Mouse (Mus musculus): ENCODE results near the gene Slc6a6. TPM values are rescaled to one million over a fixed set of nuclear protein-coding genes. Genes with fewer than 3 reads are reported as not detected.

The Slc6a6 gene
- total and polyA plus RNA-seq, 2 experiments from 2014 or later = 95.3 to 116 TPM

GRCm38 (mm10) chr6:91691576-91691975 lies 7.7 kb downstream of the Slc6a6 start:
- Histone ChIP-seq H3K4me3 (ENCODE audit: low read depth, low read length) (no peak overlapping the region), H3K27ac (ENCODE audit: low read depth) (no peak overlapping the region), H3K4me1 (ENCODE audit: control insufficient read depth, insufficient read depth) (peaks cover 26% of the 10 kb centered on the region), H3K4me2 (ENCODE audit: low read depth, low read length) (no peak overlapping the region), H3K36me3 (replicated peaks; ENCODE audit: control insufficient read depth, insufficient read depth, low read length) (peaks cover 18% of the 10 kb centered on the region), H3K9ac (replicated peaks; ENCODE audit: low read depth, low read length) (no peak overlapping the region), H3K9me3 (replicated peaks; ENCODE audit: control insufficient read depth, low read length) (no peaks in the 10 kb centered on the region), H3K27me3 (ENCODE audit: control insufficient read depth, insufficient read depth, low read length) (no peaks in the 10 kb centered on the region)
- ATAC-seq (ENCODE audit: insufficient read depth, low read depth) = no peak
- no peak for DNase-seq (ENCODE audit: low spot score)
- 76% methylated on average over 4 of the region's 4 CpGs for WGBS
- TF ChIP-seq EP300 (IDR thresholded peaks at IDR 0.05; ENCODE audit: low read depth) = no peak
- TF ChIP-seq CTCF (IDR thresholded peaks at IDR 0.05; ENCODE audit: low read depth) = no peak

- H3K36me3 ChIP-seq (replicated peaks; ENCODE audit: control insufficient read depth, insufficient read depth, low read length) = peaks cover 21% of the 10 kb centered on the region
- H3K4me3 ChIP-seq (ENCODE audit: low read depth, low read length) = no peak overlapping the region
- H3K4me1 ChIP-seq (ENCODE audit: control insufficient read depth, insufficient read depth) = peaks cover 15% of the 10 kb centered on the region
- 78% methylated on average over 17 of the region's 17 CpGs for WGBS
- TF ChIP-seq CTCF (IDR thresholded peaks at IDR 0.05; ENCODE audit: low read depth) = no peak
- no peak for TF ChIP-seq EP300 (IDR thresholded peaks at IDR 0.05; ENCODE audit: low read depth)
- H3K27me3 ChIP-seq (ENCODE audit: control insufficient read depth, insufficient read depth, low read length) = no peaks in the 10 kb centered on the region
- ATAC-seq (ENCODE audit: insufficient read depth, low read depth) (no peak), DNase-seq (ENCODE audit: low spot score) (no peak)
- no peak overlapping the region for H3K4me2 ChIP-seq (ENCODE audit: low read depth, low read length)
- no peak overlapping the region for H3K9ac ChIP-seq (replicated peaks; ENCODE audit: low read depth, low read length)
- H3K9me3 ChIP-seq (replicated peaks; ENCODE audit: control insufficient read depth, low read length) = no peaks in the 10 kb centered on the region
- H3K27ac ChIP-seq (ENCODE audit: low read depth) = no peak overlapping the region
These were observed 9.5 kb downstream of the Slc6a6 start for GRCm38 (mm10) chr6:91693301-91693886.

GRCm38 (mm10) chr6:91694610-91695009 lies 10.8 kb downstream of the Slc6a6 start:
- no peak for DNase-seq (ENCODE audit: low spot score)
- Histone ChIP-seq H3K9me3 (replicated peaks; ENCODE audit: control insufficient read depth, low read length) (no peaks in the 10 kb centered on the region), H3K4me1 (ENCODE audit: control insufficient read depth, insufficient read depth) (peaks cover 9% of the 10 kb centered on the region; the same call in 1 of the 2 replicates), H3K27me3 (ENCODE audit: control insufficient read depth, insufficient read depth, low read length) (no peaks in the 10 kb centered on the region), H3K4me2 (ENCODE audit: low read depth, low read length) (no peak overlapping the region), H3K4me3 (ENCODE audit: low read depth, low read length) (no peak overlapping the region), H3K9ac (replicated peaks; ENCODE audit: low read depth, low read length) (no peak overlapping the region), H3K36me3 (replicated peaks; ENCODE audit: control insufficient read depth, insufficient read depth, low read length) (peaks cover 29% of the 10 kb centered on the region), H3K27ac (ENCODE audit: low read depth) (0 out of 2 replicates have a peak overlapping the region, but pooled peaks have one; percentile 2)
- 42% methylated on average over 7 of the region's 7 CpGs for WGBS
- no peak for ATAC-seq (ENCODE audit: insufficient read depth, low read depth)
- TF ChIP-seq EP300 (IDR thresholded peaks at IDR 0.05; ENCODE audit: low read depth) = no peak
- TF ChIP-seq CTCF (IDR thresholded peaks at IDR 0.05; ENCODE audit: low read depth) = no peak

GRCm38 (mm10) chr6:91698831-91699230 lies 15.0 kb downstream of the Slc6a6 start:
- H3K9me3 ChIP-seq (replicated peaks; ENCODE audit: control insufficient read depth, low read length) = no peaks in the 10 kb centered on the region
- H3K9ac ChIP-seq (replicated peaks; ENCODE audit: low read depth, low read length) = no peak overlapping the region
- H3K4me1 ChIP-seq (ENCODE audit: control insufficient read depth, insufficient read depth) = peaks cover 9% of the 10 kb centered on the region; the same call in 1 of the 2 replicates
- H3K4me2 ChIP-seq (ENCODE audit: low read depth, low read length) = no peak overlapping the region
- no peak for TF ChIP-seq CTCF (IDR thresholded peaks at IDR 0.05; ENCODE audit: low read depth)
- TF ChIP-seq EP300 (IDR thresholded peaks at IDR 0.05; ENCODE audit: low read depth) = no peak
- no peaks in the 10 kb centered on the region for H3K27me3 ChIP-seq (ENCODE audit: control insufficient read depth, insufficient read depth, low read length)
- peaks cover 44% of the 10 kb centered on the region for H3K36me3 ChIP-seq (replicated peaks; ENCODE audit: control insufficient read depth, insufficient read depth, low read length)
- H3K27ac ChIP-seq (ENCODE audit: low read depth) = no peak overlapping the region
- WGBS = 88% methylated on average over 1 of the region's 1 CpGs
- no peak overlapping the region for H3K4me3 ChIP-seq (ENCODE audit: low read depth, low read length)
- ATAC-seq (ENCODE audit: insufficient read depth, low read depth) = no peak
- no peak for DNase-seq (ENCODE audit: low spot score)

GRCm38 (mm10) chr6:91699482-91700200 lies 15.8 kb downstream of the Slc6a6 start:
- Histone ChIP-seq H3K27me3 (ENCODE audit: control insufficient read depth, insufficient read depth, low read length) (no peaks in the 10 kb centered on the region), H3K27ac (ENCODE audit: low read depth) (no peak overlapping the region), H3K4me3 (ENCODE audit: low read depth, low read length) (no peak overlapping the region), H3K9me3 (replicated peaks; ENCODE audit: control insufficient read depth, low read length) (no peaks in the 10 kb centered on the region), H3K4me2 (ENCODE audit: low read depth, low read length) (no peak overlapping the region), H3K9ac (replicated peaks; ENCODE audit: low read depth, low read length) (no peak overlapping the region), H3K36me3 (replicated peaks; ENCODE audit: control insufficient read depth, insufficient read depth, low read length) (peaks cover 49% of the 10 kb centered on the region), H3K4me1 (ENCODE audit: control insufficient read depth, insufficient read depth) (peaks cover 5% of the 10 kb centered on the region; the same call in 1 of the 2 replicates)
- TF ChIP-seq EP300 (IDR thresholded peaks at IDR 0.05; ENCODE audit: low read depth) (no peak), CTCF (IDR thresholded peaks at IDR 0.05; ENCODE audit: low read depth) (no peak)
- DNase-seq (ENCODE audit: low spot score) (no peak), ATAC-seq (ENCODE audit: insufficient read depth, low read depth) (no peak)
- 70% methylated on average over 4 of the region's 4 CpGs for WGBS

Measured in heart, postnatal 0 days (tissue).